Mouse (Mus musculus): ENCODE data around the gene Pdxdc1.
"Not testable (repeated sequence)": the region's sequence is repeated elsewhere in the genome, so short reads cannot be mapped to it uniquely, and the experiment has no call there.

Gene Pdxdc1

GRCm38 (mm10) chr16:13812152-13812551, 90.8 kb downstream of the Pdxdc1 start:
- DNase-seq = no peak

GRCm38 (mm10) chr16:13808410-13808809, 94.5 kb downstream of the Pdxdc1 start:
- no peak for DNase-seq

- DNase-seq = no peak
These were observed 95.3 kb downstream of the Pdxdc1 start for GRCm38 (mm10) chr16:13807616-13808015.

- peak in 1 of 2 experiments; percentile 17 for DNase-seq
These were observed 98.3 kb downstream of the Pdxdc1 start for GRCm38 (mm10) chr16:13804666-13805065.

GRCm38 (mm10) chr16:13801231-13801630, 101.7 kb downstream of the Pdxdc1 start:
- DNase-seq = no peak

GRCm38 (mm10) chr16:13796746-13797175, 106.2 kb downstream of the Pdxdc1 start:
- DNase-seq = no peak

GRCm38 (mm10) chr16:13793441-13793840, 109.5 kb downstream of the Pdxdc1 start:
- not testable (repeated sequence) for DNase-seq

GRCm38 (mm10) chr16:13785932-13786331, 117.0 kb downstream of the Pdxdc1 start:
- DNase-seq = no peak

Data from cerebellum, postnatal 14 days (tissue).